Mouse (Mus musculus) liver, embryonic 14.5 days (tissue): Measurements from ENCODE around the gene Ssr4.

Source experiments
- CTCF ChIP-seq: IDR thresholded peaks from 2 replicates; pipeline ENCODE4 v1.5.1; 2016; ENCODE audit warnings: antibody characterized with exemption, low read depth, control low read depth
- EP300 ChIP-seq: IDR thresholded peaks from 2 replicates; pipeline ENCODE4 v1.6.1; 2016; ENCODE audit warnings: antibody characterized with exemption, low read depth

GRCm38 (mm10) chrX:73782227-73782626 lies 4.6 kb upstream of the Ssr4 start:
- no peak for TF ChIP-seq CTCF
- TF ChIP-seq EP300: no peak
